Comparison of ENCODE assay signal across 19 mouse cellular contexts in genomic region chr4:54515934-54516333, GRCm38 (mm10).
DNase-seq lines count a peak whose midpoint lies in the region; ATAC-seq and TF ChIP-seq lines count a peak whose summit lies in the region.
"Had no signal": no experiment of that assay in that cellular context is flagged by ENCODE, and none has a peak within 500 bp of the region (broad histone marks: within the 10 kb centered on the region; RNA-seq: fewer than 3 reads in every experiment).

No protein-coding gene starts in this region.

- no peak for TF ChIP-seq CTCF in midbrain, postnatal 0 days (IDR thresholded peaks at IDR 0.05)

- peak; percentile 49 for DNase-seq in heart, adult 11 months
- peak; percentile 14 for DNase-seq in midbrain, postnatal 0 days (ENCODE audit: low spot score)
- no peak for DNase-seq in midbrain, embryonic 11.5 days (ENCODE audit: low spot score, missing footprints)
- DNase-seq in embryonic facial prominence, embryonic 10.5 days (ENCODE audit: low spot score): no peak
- DNase-seq: adrenal gland, postnatal 36 days; cerebellum, adult 11-12 months; gastrocnemius, postnatal 25 days; kidney, adult 2 months had no signal

- no peak overlapping the region for H3K27ac ChIP-seq in heart, embryonic 11.5 days (ENCODE audit: low read depth, low read length)
- no peak overlapping the region for H3K27ac ChIP-seq in midbrain, postnatal 0 days (ENCODE audit: low read depth, low read length)
- no peak overlapping the region for H3K27ac ChIP-seq in midbrain, embryonic 11.5 days (ENCODE audit: low read depth, low read length)
- peak overlapping the region; percentile 24; the same call in 1 of the 2 replicates for H3K27ac ChIP-seq in embryonic facial prominence, embryonic 10.5 days (replicated peaks)
- H3K27ac ChIP-seq: hindbrain, embryonic 14.5 days; limb, embryonic 12.5 days; liver, embryonic 15.5 days; macrophage; neural tube, embryonic 12.5 days had no signal

- H3K27me3 ChIP-seq in heart, embryonic 11.5 days (ENCODE audit: control insufficient read depth, insufficient read depth, low read length): peaks cover 12% of the 10 kb centered on the region
- no peaks in the 10 kb centered on the region for H3K27me3 ChIP-seq in midbrain, postnatal 0 days (ENCODE audit: insufficient read depth, low read length)
- no peaks in the 10 kb centered on the region for H3K27me3 ChIP-seq in midbrain, embryonic 11.5 days (ENCODE audit: control insufficient read depth, insufficient read depth, low read length)
- H3K27me3 ChIP-seq in embryonic facial prominence, embryonic 10.5 days (replicated peaks; ENCODE audit: low read depth, poor library complexity, severe bottlenecking): no peaks in the 10 kb centered on the region
- H3K27me3 ChIP-seq: limb, embryonic 12.5 days; liver, embryonic 15.5 days; neural tube, embryonic 12.5 days had no signal

- 88% methylated on average over 1 of the region's 1 CpGs for WGBS in heart, embryonic 11.5 days (ENCODE audit: insufficient replicate concordance)
- 76% methylated on average over 1 of the region's 1 CpGs for WGBS in midbrain, postnatal 0 days
- WGBS in midbrain, embryonic 11.5 days: 100% methylated on average over 1 of the region's 1 CpGs
- 82% methylated on average over 1 of the region's 1 CpGs for WGBS in embryonic facial prominence, embryonic 10.5 days

- H3K4me3 ChIP-seq in heart, embryonic 11.5 days (ENCODE audit: low read depth, low read length): no peak overlapping the region
- H3K4me3 ChIP-seq in midbrain, postnatal 0 days (ENCODE audit: low read depth, low read length): no peak overlapping the region
- H3K4me3 ChIP-seq in midbrain, embryonic 11.5 days (ENCODE audit: low read depth, low read length): no peak overlapping the region
- no peak overlapping the region for H3K4me3 ChIP-seq in embryonic facial prominence, embryonic 10.5 days
- H3K4me3 ChIP-seq: erythroblast, embryonic 14.5 days; limb, embryonic 12.5 days; liver, embryonic 15.5 days; neural tube, embryonic 12.5 days had no signal

- H3K9me3 ChIP-seq in heart, embryonic 11.5 days (replicated peaks; ENCODE audit: control insufficient read depth, low read length): no peaks in the 10 kb centered on the region
- H3K9me3 ChIP-seq in midbrain, postnatal 0 days (ENCODE audit: low read length): no peaks in the 10 kb centered on the region
- no peaks in the 10 kb centered on the region for H3K9me3 ChIP-seq in midbrain, embryonic 11.5 days (ENCODE audit: control insufficient read depth, low read length)
- H3K9me3 ChIP-seq in embryonic facial prominence, embryonic 10.5 days: no peaks in the 10 kb centered on the region
- H3K9me3 ChIP-seq: limb, embryonic 12.5 days; liver, embryonic 15.5 days; neural tube, embryonic 12.5 days had no signal

- H3K4me1 ChIP-seq in heart, embryonic 11.5 days (ENCODE audit: control insufficient read depth, insufficient read depth, low read length): no peaks in the 10 kb centered on the region
- no peaks in the 10 kb centered on the region for H3K4me1 ChIP-seq in midbrain, postnatal 0 days (ENCODE audit: insufficient read depth, low read length)
- H3K4me1 ChIP-seq in midbrain, embryonic 11.5 days (ENCODE audit: control insufficient read depth, insufficient read depth, low read length): no peaks in the 10 kb centered on the region
- peaks cover 11% of the 10 kb centered on the region for H3K4me1 ChIP-seq in embryonic facial prominence, embryonic 10.5 days
- H3K4me1 ChIP-seq: limb, embryonic 12.5 days; liver, embryonic 15.5 days; neural tube, embryonic 12.5 days had no signal

- no peak overlapping the region for H3K4me2 ChIP-seq in heart, embryonic 11.5 days
- H3K4me2 ChIP-seq in midbrain, postnatal 0 days (ENCODE audit: low read depth, low read length, poor library complexity, severe bottlenecking): no peak overlapping the region
- no peak overlapping the region for H3K4me2 ChIP-seq in midbrain, embryonic 11.5 days
- H3K4me2 ChIP-seq: hindbrain, embryonic 14.5 days; limb, embryonic 12.5 days; liver, embryonic 15.5 days; neural tube, embryonic 12.5 days had no signal

- no peak overlapping the region for H3K9ac ChIP-seq in heart, embryonic 11.5 days (ENCODE audit: low read depth, low read length)
- H3K9ac ChIP-seq in midbrain, postnatal 0 days (replicated peaks; ENCODE audit: low read length, poor library complexity, severe bottlenecking): no peak overlapping the region
- H3K9ac ChIP-seq in midbrain, embryonic 11.5 days (ENCODE audit: low read length): no peak overlapping the region
- H3K9ac ChIP-seq: hindbrain, embryonic 14.5 days; limb, embryonic 12.5 days; liver, embryonic 15.5 days; neural tube, embryonic 12.5 days had no signal

- no peak for ATAC-seq in heart, embryonic 11.5 days (replicated peaks; ENCODE audit: insufficient number of reproducible peaks, low FRiP score, low TSS enrichment)
- no peak for ATAC-seq in midbrain, postnatal 0 days (ENCODE audit: low FRiP score)
- ATAC-seq in midbrain, embryonic 11.5 days (ENCODE audit: low FRiP score): no peak
- ATAC-seq in megakaryocyte progenitor cell, adult 5-6 weeks (replicated peaks; ENCODE audit: poor library complexity): peak; percentile 96
- no peak for ATAC-seq in cerebellum, adult (ENCODE audit: insufficient number of reproducible peaks, low FRiP score, low TSS enrichment)
- ATAC-seq: CD4-positive, CD25-positive, alpha-beta regulatory T cell, adult 4 months; midbrain, embryonic 16.5 days had no signal

- no peaks in the 10 kb centered on the region for H3K36me3 ChIP-seq in heart, embryonic 11.5 days (ENCODE audit: control insufficient read depth, insufficient read depth, low read length)
- H3K36me3 ChIP-seq in midbrain, postnatal 0 days (ENCODE audit: insufficient read depth, low read length): no peaks in the 10 kb centered on the region
- H3K36me3 ChIP-seq in midbrain, embryonic 11.5 days (ENCODE audit: control insufficient read depth, insufficient read depth, low read length): no peaks in the 10 kb centered on the region
- no peaks in the 10 kb centered on the region for H3K36me3 ChIP-seq in embryonic facial prominence, embryonic 10.5 days (replicated peaks)
- H3K36me3 ChIP-seq: limb, embryonic 12.5 days; liver, embryonic 15.5 days; neural tube, embryonic 12.5 days had no signal

Comparison
In these comparisons a context has a peak if more than half of its experiments do, and no peak if none do; other contexts are left out.
1. DNase-seq: peak in heart, adult 11 months (single experiment) and midbrain, postnatal 0 days (single experiment); none in midbrain, embryonic 11.5 days (single experiment) and embryonic facial prominence, embryonic 10.5 days (single experiment).